Mouse (Mus musculus) gastrocnemius, adult 8-10 months (tissue): ENCODE measurements around the gene Zc3h7b. TPM values are rescaled to one million over a fixed set of nuclear protein-coding genes. Genes with fewer than 3 reads are reported as not detected.
"Not testable (repeated sequence)": the region's sequence is repeated elsewhere in the genome, so short reads cannot be mapped to it uniquely, and the experiment has no call there.

ENCODE experiments used
- DNase-seq, 2 experiments: peaks; one replicate each; pipeline ENCODE4 v3.0.0; 2022; ENCODE audit warnings: low spot score in 2 of 2
- total RNA-seq, 4 experiments: library from RNA; stranded (reverse); gene quantifications; 2 replicates each; pipeline ENCODE4 v1.2.4; 2022

Zc3h7b gene
- total RNA-seq, 4 experiments from 2014 or later, result 29.2 to 37.7 (median 33.5) TPM

DNA sequence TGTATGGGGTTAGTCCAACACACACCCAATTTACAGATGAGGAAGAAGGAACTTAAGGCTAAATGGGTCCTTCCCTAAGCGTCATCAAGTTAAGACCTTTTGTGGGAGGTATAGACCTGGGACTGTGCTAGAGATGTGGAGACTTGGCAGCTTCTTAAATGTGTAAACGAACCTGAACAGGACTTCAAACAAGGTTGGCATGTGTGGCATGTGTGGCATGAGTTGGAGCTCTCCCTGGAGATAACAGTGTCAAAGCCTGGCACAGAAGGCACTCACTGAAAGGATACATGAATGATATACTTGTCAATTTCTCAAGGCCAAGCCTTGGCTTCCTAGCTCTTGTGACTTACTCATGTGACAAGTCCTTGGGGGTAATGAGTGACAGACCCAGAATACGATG lies 5.6 kb upstream of the Zc3h7b start:
- no peak for DNase-seq

DNA sequence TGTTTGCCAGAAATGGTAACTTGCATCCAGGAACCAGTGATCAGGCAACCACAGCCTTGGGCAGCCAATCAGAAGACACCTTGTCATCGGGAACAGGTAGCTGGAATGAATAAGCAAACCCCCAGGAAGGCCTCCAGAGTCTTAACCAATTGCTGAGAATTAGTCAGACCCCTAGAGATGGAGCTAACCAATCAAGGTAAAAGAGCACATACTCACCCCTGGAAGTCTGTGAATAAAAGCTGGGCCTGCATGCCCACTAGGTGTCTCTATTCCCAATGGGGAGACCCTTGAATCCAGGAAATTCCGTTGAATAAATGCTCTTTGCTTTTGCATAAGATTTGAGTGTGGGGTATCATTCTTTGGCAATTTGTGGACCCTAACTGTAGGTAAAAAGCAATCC lies 4.9 kb upstream of the Zc3h7b start:
- DNase-seq, result no peak

DNA sequence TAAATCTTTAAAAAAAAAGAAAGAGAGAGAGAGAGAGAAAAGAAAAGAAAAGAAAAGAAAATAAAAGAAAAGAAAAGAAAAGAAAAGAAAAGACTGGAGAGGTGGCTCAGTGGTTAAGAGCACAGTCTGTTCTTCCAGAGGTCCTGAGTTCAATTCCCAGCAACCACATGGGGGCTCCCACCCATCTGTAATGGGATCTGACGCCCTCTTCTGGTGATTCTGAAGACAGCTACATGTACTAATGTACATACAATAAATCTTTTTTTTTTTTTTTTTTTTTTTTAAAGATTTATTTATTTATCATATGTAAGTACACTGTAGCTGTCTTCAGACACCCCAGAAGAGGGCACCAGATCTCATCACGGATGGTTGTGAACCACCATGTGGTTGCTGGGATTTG lies 2.5 kb upstream of the Zc3h7b start:
- DNase-seq, result not testable (repeated sequence)

DNA sequence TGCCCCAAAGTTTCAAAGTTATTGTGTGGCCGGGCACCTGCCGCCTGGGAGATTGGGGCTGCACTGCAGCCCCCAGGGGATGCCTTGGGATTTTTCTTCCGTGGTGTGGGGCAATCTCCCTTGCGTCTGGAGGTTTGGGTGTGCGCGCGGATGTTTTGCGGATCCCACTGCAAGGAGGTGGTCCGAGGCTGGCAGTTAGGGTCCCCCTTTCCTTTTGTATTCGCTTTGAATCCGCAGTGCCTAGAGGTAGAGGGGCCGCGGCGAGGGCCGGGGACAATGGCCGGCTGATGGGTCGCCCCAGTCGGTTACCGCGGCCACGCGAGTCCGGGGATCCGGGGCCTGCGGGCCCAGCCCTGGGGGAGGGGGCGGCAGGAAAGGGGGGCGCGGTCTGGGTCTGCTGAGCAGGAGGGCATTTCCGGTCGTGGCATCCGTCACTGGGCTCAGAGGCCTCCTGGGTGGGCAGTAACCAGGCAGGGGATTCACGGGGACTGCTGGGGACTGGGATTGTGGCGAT lies 801 bp downstream of the Zc3h7b start:
- DNase-seq, result peak in 1 of 2 experiments; percentile 14

DNA sequence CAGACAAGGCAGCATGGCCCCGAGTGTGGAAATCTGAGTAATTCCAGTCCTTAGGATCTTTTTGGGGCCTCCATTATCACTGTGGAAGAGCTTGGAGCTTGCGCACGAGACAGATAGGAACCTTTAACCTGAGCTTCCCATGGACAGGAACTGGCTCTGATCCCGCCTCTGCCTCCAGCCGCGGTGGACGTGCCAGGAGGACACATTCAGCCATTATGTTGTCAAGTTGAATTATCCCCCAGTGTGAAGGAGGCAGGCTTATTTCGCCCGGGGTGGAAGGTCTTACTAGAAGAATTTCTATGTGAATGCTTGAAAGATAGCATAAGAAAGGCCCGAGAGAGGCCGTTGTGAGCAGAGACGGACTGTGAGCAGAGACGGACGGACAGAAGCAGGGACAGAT lies 4.9 kb downstream of the Zc3h7b start:
- no peak for DNase-seq

DNA sequence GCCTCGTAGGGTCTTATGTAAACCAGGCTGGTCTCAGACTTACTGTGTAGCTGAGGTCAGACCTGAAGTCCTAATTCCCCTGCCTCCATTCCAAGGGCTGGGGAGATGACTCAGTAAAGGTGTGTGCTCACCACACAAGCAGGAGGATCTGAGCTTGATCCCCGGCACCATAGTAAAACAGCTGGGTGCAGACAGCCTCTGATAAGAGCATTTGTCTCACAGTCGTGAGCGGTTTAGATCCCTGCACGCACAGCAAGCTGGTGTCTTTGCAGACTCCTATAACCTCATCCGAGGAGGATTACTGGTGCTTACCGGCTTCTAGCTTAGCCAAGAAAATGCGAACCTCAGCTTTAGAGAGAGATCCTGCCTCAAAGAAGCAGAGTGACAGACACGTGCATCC lies 8.8 kb downstream of the Zc3h7b start:
- no peak for DNase-seq

DNA sequence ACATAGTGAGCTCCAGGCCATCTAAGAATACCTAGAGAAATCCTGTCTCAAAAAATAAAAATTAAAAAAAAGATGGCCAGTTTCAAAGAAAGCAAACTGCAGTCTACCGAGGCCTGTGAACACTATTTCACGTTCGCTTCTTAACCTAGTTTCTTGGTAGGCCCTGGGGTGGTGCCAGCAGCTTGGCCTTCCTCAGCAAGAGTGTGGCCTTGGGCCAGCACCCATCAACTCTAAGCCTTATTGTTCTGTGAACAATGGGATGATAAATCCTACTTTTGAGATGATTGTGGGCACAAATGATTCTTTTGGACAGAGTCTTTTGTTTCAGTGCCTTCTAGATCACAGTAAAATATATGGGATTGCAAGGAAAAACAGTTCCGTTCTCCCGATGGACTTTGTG lies 13.8 kb downstream of the Zc3h7b start:
- DNase-seq, result no peak

DNA sequence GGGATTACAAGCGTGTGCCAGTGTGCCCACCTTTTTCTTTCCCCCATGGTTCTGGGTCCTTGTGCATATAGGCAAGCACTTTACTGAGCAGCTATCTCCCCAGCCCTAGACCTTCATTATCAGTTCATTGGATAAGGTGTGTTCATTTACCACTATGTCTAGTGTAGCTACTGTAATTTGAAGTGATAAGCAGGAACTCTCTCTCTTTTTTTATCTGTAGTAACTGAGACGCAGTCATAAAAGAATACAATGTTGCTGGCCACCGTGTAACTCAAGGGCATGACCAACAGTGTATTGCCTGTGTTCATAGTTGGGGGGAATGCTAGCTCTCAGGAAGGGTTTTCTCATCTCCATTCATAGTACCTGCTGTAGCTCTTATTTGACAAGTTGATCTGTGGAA lies 14.7 kb downstream of the Zc3h7b start:
- no peak for DNase-seq

DNA sequence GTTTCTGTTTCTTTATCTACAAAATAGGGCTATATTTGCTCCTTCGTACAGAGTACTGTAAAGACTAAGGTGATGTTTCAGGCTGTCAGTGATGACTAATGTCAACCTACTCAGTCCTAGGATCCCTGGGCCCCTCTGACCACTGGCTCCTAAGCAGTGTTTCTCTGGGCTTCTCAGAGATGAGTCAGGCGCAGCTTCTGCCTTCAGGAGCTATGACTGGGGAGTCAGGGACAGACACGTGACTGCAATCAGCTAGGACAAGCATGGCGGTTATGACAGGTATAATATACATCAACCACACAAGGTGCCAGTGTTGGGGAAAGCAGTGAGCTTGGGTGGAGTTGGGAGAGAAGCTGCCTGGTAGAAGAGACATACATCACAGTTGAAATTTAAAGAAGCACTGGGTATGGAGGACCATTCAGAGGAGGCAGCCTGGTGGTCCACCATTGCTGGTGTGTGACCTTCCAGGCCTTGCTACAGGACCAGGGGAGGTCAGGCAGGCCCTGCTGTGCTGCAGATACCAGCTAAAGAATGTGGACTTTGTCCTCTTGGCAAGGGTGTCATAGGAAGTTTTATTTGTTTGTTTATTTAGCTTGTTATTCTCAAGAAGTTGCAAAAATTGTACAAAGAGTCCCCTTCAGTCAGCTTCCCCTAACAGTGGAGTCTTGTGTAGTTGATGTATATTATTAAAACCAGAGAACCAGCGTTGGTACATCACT lies 15.7 kb downstream of the Zc3h7b start:
- DNase-seq, result no peak

DNA sequence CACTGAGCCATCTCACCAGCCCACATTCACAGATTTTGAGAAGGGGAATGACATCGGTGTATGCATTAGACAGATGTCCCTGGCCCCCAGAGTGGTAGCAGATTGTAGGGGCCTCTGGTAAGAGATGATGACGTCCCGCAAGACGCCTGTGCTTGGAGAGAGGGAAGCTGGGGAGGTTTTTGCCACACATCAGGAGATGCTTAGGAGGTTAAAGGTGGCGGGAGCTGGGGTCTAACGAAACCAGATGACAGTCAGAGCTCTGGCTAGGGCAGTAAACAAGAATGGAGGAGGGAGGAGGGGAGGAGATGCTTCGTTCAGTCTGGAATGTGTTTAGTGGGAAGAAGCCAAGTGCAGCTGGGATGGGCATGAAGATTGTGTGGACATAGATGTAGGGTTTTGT lies 16.5 kb downstream of the Zc3h7b start:
- no peak for DNase-seq

DNA sequence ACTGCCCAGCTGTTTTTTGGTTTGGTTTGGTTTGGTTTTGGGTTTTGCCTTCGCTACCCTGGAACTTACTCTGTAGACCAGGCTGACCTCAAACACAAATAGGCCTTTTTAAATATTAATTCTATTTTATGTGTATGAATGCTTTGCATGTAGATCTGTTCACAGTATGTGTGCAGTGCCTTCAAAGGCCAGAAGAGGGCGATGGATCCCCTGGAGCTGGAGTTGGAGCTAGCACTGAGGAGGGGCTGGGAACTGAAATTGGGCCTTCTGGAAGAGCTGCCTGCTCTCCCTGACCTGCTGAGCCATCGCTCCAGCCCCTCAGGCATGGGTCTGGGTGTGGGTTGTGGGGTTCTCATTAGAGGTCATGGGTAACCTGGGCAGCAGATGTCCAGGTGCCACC lies 17.1 kb downstream of the Zc3h7b start:
- no peak for DNase-seq

DNA sequence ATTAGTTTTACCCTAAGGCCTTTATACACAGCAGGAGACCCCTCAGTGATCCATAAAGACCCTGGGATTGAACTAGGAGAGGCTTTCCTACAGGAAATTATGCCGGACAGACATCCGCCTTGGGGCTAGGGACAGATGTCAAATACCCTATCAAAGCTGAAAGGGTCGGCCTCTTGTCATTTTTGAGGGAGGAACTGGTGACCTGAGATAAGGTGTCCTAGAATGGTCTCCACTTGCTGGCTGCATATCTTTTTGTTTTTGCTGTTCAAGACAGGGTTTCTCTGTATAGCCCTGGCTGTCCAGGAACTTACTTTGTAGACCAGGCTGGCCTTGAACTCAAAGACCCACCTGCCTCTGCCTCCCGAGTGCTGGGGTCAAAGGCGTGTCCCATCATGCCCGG lies 19.7 kb downstream of the Zc3h7b start:
- no peak for DNase-seq

DNA sequence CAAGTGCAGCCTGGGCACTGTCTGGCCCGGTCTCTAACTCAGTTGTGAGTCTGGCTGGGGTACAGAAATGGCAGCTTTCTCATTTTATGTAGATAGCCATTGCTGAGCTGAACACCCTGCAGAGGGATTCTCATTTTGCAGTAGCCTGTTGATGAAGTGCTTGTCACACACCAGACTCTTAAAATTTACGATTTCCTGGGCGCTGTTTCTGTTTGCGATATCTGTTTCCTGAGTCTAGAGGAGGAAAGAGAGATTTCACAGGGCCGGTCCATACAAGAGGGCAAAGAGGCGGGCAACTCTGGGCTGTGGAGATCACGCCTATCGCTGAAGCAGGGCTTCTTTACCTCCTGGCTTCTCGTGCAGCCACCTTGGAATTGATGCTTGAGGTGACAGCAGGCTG lies 20.8 kb downstream of the Zc3h7b start:
- DNase-seq, result no peak

DNA sequence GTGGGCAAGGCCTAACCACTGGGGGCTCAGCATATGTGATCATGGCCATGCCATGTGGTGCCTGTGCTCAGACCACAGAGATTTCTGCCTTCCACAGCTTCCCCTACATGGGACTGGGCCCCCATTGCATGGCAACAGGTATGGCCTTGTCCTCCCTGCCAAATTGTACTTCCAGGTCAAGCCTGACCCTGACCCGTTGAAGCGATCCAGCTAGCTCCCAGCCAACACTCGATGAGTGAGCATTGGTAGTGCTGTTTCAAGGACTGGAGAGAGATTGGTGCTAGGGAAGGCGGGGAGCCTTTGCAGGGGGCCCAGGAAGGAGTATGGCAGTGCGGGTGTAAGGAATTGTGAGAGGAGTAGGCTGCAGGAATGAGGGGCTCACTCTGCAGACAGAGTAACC lies 21.6 kb downstream of the Zc3h7b start:
- no peak for DNase-seq

DNA sequence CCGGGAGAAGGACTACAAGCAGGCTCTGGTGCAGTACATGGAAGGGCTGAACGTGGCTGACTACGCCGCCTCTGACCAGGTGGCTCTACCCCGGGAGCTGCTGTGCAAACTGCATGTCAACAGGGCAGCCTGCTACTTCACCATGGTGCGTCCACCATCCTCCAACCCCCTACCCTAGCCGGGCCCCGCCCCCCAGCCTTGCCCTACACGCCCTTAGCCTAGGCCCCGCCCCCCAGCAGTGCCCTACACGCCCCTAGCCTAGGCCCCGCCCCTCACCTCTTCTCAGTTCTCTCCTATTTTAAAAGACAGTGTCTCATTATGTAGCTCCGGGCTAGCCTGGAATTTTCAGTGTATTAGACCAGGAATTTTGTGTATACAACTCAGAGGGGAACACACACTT lies 24.2 kb downstream of the Zc3h7b start:
- no peak for DNase-seq

DNA sequence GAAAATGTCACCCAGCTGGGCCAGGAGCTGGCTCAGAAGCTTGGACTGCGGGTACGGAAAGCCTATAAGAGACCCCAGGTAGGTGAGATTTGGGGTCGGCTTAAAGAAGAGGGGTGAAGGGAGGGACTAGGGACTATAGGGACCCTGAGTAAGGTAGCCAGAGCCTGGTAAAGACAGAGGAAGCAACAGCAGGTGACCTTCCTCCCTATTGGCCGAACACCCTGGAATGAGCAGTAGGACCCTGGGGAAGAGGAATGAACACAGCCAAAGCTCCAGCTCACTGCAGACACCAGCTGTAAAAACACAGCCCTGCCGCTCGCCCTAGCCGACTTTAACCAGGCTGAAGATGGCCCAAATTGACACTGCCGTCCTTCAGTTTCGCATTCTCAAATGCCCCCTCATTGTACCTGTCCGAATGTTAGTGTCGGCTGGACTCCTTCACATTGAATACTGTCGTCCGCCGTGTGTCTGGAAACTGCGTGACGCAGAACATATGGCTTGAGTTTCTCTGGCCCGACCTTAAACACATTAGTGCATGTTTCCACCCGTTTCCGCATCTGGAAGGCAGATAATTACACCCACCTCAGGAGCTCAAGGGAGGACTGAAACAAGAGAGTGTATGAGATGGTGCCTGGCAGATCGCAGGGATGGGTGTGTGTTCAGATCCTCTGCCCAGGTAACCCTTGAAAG lies 27.7 kb downstream of the Zc3h7b start:
- no peak for DNase-seq

DNA sequence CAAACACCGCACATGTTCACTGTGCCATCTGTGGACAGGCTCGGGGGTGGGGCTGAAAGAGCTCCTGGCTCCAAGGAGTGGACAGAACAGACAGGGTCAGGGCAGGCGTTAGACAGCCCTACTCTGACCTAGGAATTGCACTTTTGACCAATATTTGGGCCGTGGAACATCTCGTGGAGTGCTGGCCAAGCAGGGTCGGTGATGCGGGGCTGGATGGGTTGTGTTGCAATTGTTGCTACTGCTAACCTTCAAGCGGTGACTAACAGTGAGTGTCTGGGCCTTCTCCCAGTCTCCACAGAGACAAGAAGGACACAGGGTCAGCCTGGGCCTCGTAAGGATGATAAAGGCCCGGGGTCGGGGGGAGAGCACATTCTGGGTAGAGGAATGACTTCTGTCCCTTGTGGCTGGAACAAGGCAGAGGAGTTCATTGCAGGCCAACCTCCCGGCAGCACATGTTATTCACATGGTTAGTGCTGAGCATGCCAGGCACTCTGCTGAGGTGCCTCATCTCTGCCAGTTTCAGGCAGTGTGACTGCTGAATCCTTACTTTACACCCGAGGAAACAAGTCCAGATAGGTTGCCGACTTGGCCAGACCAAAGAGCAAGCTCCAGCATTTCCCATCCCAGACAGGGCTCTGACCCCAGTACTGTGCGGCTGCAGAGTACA lies 29.8 kb downstream of the Zc3h7b start:
- peak in 1 of 2 experiments; percentile 40 for DNase-seq

DNA sequence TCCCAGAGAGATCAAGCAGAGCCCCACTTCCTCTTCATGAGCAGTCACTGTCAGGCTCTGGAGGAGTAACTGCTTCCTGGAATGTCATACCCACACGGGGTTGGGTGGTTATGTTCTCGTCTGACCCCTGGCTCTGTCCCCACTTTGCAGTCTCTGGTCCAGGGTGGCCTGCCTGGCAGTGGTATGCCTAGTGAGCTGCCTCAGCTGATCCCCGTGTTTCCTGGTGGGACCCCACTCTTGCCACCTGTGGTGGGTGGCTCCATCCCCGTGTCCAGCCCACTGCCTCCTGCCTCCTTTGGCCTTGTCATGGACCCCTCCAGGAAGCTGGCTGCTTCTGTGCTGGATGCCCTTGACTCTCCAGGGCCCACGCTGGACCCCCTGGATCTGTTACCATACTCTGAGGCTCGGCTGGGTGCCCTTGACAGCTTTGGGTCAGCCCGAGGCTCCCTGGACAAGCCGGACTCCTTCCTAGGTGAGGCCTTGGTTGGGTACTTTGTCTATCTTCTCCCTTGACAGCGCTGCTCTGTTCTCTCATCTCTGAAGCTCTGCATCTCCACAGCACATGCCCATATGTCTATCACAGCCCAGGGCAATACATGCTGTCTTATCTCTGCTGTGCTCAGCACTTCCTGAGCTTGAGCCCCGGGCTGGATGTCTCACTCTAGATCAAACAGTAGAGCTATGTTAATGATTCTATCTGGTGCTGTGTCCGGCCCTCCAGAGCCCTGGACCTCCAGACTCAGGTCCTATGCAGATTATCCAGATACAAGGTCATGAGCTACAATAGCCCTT lies 32.0 kb downstream of the Zc3h7b start:
- DNase-seq, result no peak

DNA sequence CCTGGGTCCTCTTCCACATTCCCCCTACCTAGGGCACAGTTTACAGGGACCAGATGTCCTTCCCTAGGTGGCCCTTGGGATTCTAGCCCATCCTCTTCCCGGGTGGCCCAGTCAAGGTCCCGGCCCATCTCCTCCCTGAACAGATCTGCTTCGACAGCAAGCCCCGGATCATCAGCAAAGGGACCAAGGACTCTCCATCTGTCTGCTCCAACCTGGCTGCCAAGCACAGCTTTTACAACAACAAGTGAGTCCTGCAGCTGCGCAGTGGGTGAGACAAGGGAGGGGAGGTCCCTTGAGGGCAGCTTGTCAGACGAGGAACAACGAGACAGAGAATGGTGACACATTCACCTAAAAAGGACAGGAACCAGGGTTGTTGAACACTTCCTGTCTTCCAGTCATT lies 37.0 kb downstream of the Zc3h7b start:
- DNase-seq, result no peak

DNA sequence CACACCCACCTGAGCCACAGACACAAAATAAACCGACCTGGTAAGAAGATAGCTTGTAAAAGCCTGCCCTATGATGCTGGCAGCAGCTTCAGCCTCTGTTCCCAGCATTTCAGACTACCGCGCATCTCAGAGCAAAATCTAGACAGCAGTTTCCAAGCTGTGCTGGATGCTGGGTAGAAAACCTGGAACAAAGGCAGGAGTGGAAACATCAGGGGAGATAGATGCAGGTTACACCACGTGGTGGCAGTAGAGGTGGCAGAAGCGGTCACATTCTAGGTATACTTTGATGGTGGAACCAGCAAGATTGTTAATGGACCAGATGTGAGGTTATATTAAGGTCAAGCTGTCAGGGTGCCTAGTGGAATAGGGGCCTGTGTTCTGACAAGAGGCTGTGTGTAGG lies 39.9 kb downstream of the Zc3h7b start:
- no peak for DNase-seq

DNA sequence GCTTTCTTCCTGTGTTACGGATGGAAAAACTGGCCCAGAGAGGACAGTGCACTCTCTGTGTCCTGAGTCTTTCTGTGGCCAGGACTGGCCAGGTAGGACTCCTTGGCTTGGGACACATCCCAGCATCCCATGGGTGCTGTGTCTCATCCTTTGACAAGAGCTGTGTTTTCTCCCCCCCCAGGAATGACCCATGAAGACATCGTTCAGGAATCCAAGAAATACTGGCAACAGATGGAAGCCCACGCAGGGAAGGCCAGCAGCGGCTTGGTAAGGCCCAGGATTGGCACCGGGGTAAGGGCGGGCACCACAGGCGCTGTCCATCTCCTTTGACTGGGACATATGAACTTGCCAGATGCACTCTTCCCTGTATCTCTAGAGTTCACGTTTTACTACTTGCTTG lies 40.8 kb downstream of the Zc3h7b start:
- no peak for DNase-seq

DNA sequence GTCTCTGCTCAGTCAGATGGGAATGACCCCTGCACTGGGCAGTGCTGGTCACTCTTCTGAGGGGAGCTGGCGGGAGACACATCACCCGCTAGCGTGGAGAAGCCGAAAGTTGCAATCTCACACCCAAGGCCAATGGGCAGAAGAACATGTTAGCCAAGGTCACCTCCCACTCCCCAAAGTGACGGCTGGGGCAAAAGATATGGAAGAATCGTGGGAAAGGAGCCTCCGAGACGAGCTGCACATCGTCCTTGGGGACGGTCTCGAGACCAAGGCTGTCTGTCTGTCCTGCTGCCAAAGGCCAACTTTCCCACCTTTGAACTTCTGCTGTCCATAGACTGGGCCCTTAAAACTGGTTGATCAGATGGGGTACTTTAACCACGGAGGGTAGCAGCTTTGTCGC lies 42.7 kb downstream of the Zc3h7b start:
- no peak for DNase-seq
